Mouse (Mus musculus) G1E-ER4 (cell line): ENCODE data around the gene Stard7. TPM values are rescaled to one million over a fixed set of nuclear protein-coding genes. Genes with fewer than 3 reads are reported as not detected.

Source experiments
- GATA1 ChIP-seq: IDR thresholded peaks from one replicate; pipeline ENCODE4 v1.8.0; 2012; ENCODE audit warnings: low read length, inconsistent platforms
- polyA plus RNA-seq: library from polyadenylated mRNA; stranded (reverse); fragments of >175 nt; gene quantifications from 2 replicates; pipeline ENCODE4 v1.2.3, GENCODE M21; 2012

Stard7 gene
- polyA plus RNA-seq, 1 experiment: 51.8 TPM

- no peak for TF ChIP-seq GATA1
Observed at GRCm38 (mm10) chr2:127267854-127268253, 2.2 kb upstream of the Stard7 start.

DNA sequence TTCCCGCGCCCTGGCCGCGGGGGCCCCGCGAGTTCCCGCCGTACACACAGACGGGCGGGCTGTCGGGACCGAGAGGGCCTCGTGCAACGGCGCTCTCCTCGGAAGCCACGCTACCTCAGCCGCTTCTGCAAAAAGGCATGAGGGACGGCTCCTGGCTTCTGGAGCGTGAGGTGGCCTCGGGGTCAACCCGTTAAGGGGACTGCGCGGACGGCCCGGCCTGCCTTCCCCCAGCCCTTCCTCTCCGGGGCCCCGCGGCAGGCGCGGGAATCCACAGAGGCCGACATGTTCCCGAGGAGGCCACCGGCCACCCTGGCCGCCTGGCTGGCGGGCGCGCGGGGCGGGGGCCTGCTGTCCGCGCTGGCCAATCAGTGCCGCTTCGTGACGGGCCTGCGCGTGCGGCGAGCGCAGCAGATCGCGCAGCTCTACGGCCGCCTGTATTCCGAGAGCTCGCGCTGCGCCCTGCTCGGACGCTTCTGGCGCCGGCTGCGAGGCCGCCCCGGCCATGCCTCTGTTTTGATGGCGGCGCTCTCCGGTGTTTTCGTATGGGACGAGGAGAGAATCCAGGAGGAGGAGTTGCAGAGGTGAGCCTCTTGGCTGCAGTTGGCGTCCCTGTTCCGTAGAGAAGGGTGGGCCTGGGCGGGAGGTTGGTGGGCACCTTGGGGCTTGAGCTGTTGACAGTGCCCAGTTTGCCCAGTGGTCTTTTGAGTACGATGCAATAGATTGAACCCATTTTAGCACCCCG lies 453 bp downstream of the Stard7 start:
- no peak for TF ChIP-seq GATA1

GRCm38 (mm10) chr2:127271042-127271515 lies 1.1 kb downstream of the Stard7 start:
- no peak for TF ChIP-seq GATA1

GRCm38 (mm10) chr2:127272806-127273205 lies 2.8 kb downstream of the Stard7 start:
- no peak for TF ChIP-seq GATA1

- no peak for TF ChIP-seq GATA1
Observed at GRCm38 (mm10) chr2:127274590-127274989, 4.6 kb downstream of the Stard7 start.

- no peak for TF ChIP-seq GATA1
Observed at GRCm38 (mm10) chr2:127275551-127276320, 5.7 kb downstream of the Stard7 start.

GRCm38 (mm10) chr2:127278162-127278561 lies 8.1 kb downstream of the Stard7 start:
- no peak for TF ChIP-seq GATA1

GRCm38 (mm10) chr2:127292250-127292649 lies 22.2 kb downstream of the Stard7 start:
- no peak for TF ChIP-seq GATA1

DNA sequence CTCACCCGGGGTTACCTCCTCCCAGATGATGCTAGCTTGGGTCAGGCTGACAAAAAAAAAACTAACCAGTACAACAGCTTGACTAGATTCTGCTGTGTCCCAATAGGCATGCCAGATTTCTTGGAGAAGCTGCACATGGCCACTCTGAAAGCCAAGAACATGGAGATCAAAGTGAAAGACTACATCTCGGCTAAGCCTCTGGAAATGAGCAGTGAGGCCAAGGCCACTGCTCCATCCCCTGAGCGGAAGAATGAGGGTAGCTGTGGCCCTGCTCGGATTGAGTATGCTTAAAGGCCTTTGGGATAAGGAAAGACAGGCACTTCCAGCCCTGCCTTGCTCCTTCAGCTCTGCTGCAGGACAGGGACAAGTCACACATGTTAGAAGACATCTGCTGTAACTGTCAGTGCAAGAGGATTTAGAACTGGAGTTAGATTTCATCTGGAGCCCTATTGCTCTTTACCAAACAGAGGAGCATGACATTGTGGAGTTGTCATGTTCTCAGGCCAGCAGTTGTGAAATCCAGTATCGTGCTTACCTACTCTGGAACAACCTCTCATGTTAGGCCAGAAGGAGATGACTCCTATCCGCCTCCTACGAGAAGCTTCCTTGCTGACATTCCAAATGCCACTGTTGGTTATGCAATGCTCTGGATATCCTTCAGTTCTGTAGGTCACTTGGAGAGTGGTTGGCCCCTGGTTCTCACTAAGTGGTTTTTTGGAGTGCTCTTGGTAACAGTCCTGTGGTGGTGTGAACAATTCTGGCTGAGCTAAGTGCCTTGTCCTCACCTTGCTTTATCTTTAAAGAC lies 27.2 kb downstream of the Stard7 start:
- no peak for TF ChIP-seq GATA1

GRCm38 (mm10) chr2:127298056-127298455 lies 28.0 kb downstream of the Stard7 start:
- TF ChIP-seq GATA1: no peak

DNA sequence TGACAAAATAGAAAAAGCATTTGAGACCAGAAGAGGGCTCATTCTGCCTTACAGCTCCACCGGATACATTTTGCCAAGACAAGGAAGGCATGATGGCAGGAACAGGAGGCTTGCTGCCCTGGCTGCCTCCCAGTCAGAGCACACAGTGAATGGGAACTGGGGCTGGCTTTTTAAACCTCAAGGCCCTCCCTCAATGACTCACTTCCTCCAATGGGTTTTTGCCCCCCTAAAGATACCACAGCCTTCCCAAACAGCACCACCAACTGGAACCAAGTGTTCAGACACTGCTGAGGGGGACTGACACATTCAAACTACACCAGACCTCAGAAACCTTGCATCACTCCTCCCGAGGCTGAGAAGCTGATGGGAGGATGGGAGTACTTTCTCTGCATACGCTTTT lies 30.7 kb downstream of the Stard7 start:
- TF ChIP-seq GATA1: no peak

DNA sequence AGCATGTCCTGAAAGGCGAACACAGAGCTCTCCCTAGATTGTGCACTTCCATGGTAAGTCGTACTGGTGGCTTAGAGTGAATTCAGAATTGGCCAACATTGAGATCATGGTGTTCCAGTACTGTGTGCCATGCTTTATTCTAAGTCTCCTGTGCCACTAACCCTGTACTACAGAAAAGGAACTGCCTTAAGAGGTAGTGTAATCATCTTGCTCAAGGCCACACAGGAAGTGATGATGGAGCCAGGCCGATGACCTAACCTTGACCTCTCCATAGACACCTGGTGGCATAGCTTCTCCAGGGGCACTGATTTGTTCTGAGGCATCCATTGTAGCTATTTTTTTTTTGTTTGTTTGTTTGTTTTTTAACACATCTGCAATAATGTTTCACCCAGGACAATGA lies 31.9 kb downstream of the Stard7 start:
- TF ChIP-seq GATA1: no peak

DNA sequence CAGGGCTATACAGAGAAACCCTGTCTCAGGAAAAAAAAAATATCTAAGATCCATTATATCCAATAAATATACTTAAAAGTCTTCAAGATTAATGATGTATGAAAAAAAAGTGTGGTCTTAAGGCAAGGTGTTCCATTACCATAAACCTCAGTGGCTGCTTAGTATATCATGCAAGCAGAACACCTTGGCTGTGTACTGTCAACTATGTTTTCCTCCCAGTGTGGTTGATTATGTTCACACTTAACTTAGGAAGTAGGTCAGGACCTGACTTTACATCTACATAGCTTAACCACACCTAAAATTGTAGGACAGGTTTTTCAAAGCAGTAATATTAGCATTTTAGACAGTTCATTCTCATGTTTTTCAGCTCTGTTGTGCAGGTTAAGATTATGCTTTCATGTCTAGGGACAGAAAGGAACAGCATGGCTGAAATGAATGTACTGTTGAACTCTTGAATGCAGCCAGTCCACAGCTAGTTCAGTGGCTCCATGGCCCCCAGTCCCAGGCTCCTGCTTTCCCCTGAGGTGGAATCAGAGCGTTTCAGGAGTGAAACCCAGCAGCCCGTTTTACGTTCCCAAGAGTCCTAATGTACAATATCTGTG lies 34.7 kb downstream of the Stard7 start:
- TF ChIP-seq GATA1: no peak

GRCm38 (mm10) chr2:127306123-127306522 lies 36.1 kb downstream of the Stard7 start:
- no peak for TF ChIP-seq GATA1

DNA sequence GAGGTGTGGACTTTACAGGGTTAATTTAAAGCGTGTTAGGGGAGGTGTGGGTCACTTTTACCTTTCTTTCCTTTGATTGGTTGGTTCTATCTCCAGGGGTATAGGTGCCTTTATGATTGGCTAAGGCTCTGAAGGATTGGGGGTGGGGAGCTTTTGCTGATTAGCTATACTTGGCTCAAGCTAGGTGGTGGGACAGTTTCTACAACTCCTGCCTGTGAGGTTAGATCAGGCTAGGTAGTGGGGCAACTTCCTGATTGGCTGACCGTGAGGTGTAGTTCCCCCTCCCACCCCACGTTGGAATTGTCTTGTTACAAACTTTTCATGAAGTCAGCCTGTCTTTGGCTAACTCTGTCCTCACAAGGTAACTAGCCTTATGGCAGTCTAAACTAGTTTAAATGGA lies 37.2 kb downstream of the Stard7 start:
- TF ChIP-seq GATA1: no peak
